Mouse (Mus musculus): ENCODE measurements around the gene Tceanc2. TPM values are rescaled to one million over a fixed set of nuclear protein-coding genes. Genes with fewer than 3 reads are reported as not detected.
"Not testable (repeated sequence)": the region's sequence is repeated elsewhere in the genome, so short reads cannot be mapped to it uniquely, and the experiment has no call there.

The Tceanc2 gene
- polyA plus RNA-seq, 1 experiment from 2014 or later = 18.7 TPM

- no peak overlapping the region for H3K27ac ChIP-seq (replicated peaks; ENCODE audit: low read depth, low read length)
- WGBS = 49% methylated on average over 8 of the region's 8 CpGs
- no peaks in the 10 kb centered on the region for H3K36me3 ChIP-seq (ENCODE audit: control insufficient read depth, insufficient read depth, low read length)
- H3K4me2 ChIP-seq (ENCODE audit: low read length) = no peak overlapping the region
- H3K4me1 ChIP-seq (ENCODE audit: control insufficient read depth, insufficient read depth, low read length) = 0 out of 2 replicates have a peak, but pooled peaks cover 3% of the 10 kb centered on the region
- H3K9me3 ChIP-seq (ENCODE audit: control insufficient read depth, low read length) = no peaks in the 10 kb centered on the region
- H3K9ac ChIP-seq (replicated peaks; ENCODE audit: low read length) = no peak overlapping the region
- H3K27me3 ChIP-seq (ENCODE audit: control insufficient read depth, insufficient read depth, low read length) = no peaks in the 10 kb centered on the region
- DNase-seq (no peak), ATAC-seq (ENCODE audit: low FRiP score, low TSS enrichment) (no peak)
- H3K4me3 ChIP-seq (replicated peaks; ENCODE audit: low read depth, low read length) = no peak overlapping the region
Observed at GRCm38 (mm10) chr4:107114278-107114677, 64.6 kb downstream of the Tceanc2 start.

GRCm38 (mm10) chr4:107109181-107109580 is 69.7 kb downstream of the Tceanc2 start:
- not testable (repeated sequence) for H3K27ac ChIP-seq (replicated peaks; ENCODE audit: low read depth, low read length); H3K9me3 ChIP-seq (ENCODE audit: control insufficient read depth, low read length); H3K9ac ChIP-seq (replicated peaks; ENCODE audit: low read length); H3K27me3 ChIP-seq (ENCODE audit: control insufficient read depth, insufficient read depth, low read length); ATAC-seq (ENCODE audit: low FRiP score, low TSS enrichment); H3K4me3 ChIP-seq (replicated peaks; ENCODE audit: low read depth, low read length); H3K36me3 ChIP-seq (ENCODE audit: control insufficient read depth, insufficient read depth, low read length); DNase-seq; H3K4me2 ChIP-seq (ENCODE audit: low read length)
- peaks cover 16% of the 10 kb centered on the region for H3K4me1 ChIP-seq (ENCODE audit: control insufficient read depth, insufficient read depth, low read length)
- 95% methylated on average over 6 of the region's 6 CpGs for WGBS

- H3K9me3 ChIP-seq (ENCODE audit: control insufficient read depth, low read length) = no peaks in the 10 kb centered on the region
- H3K4me3 ChIP-seq (replicated peaks; ENCODE audit: low read depth, low read length) = no peak overlapping the region
- H3K9ac ChIP-seq (replicated peaks; ENCODE audit: low read length) = no peak overlapping the region
- no peak overlapping the region for H3K4me2 ChIP-seq (ENCODE audit: low read length)
- no peaks in the 10 kb centered on the region for H3K27me3 ChIP-seq (ENCODE audit: control insufficient read depth, insufficient read depth, low read length)
- WGBS = 46% methylated on average over 13 of the region's 13 CpGs
- no peak for ATAC-seq (ENCODE audit: low FRiP score, low TSS enrichment)
- H3K4me1 ChIP-seq (ENCODE audit: control insufficient read depth, insufficient read depth, low read length) = peaks cover 13% of the 10 kb centered on the region
- 0 out of 2 replicates have a peak overlapping the region, but pooled peaks have one; percentile 32 for H3K27ac ChIP-seq (replicated peaks; ENCODE audit: low read depth, low read length)
- peak; percentile 35 for DNase-seq
- H3K36me3 ChIP-seq (ENCODE audit: control insufficient read depth, insufficient read depth, low read length) = no peaks in the 10 kb centered on the region
Observed at GRCm38 (mm10) chr4:107108291-107108731, 70.6 kb downstream of the Tceanc2 start.

GRCm38 (mm10) chr4:107106777-107107176 is 72.1 kb downstream of the Tceanc2 start:
- 92% methylated on average over 16 of the region's 16 CpGs for WGBS
- H3K9ac ChIP-seq (replicated peaks; ENCODE audit: low read length) = no peak overlapping the region
- peaks cover 13% of the 10 kb centered on the region for H3K4me1 ChIP-seq (ENCODE audit: control insufficient read depth, insufficient read depth, low read length)
- no peak overlapping the region for H3K27ac ChIP-seq (replicated peaks; ENCODE audit: low read depth, low read length)
- no peak for DNase-seq
- no peaks in the 10 kb centered on the region for H3K27me3 ChIP-seq (ENCODE audit: control insufficient read depth, insufficient read depth, low read length)
- no peaks in the 10 kb centered on the region for H3K9me3 ChIP-seq (ENCODE audit: control insufficient read depth, low read length)
- no peak for ATAC-seq (ENCODE audit: low FRiP score, low TSS enrichment)
- no peaks in the 10 kb centered on the region for H3K36me3 ChIP-seq (ENCODE audit: control insufficient read depth, insufficient read depth, low read length)
- H3K4me2 ChIP-seq (ENCODE audit: low read length) = no peak overlapping the region
- no peak overlapping the region for H3K4me3 ChIP-seq (replicated peaks; ENCODE audit: low read depth, low read length)

- Histone ChIP-seq H3K9ac (replicated peaks; ENCODE audit: low read length) (no peak overlapping the region), H3K4me2 (ENCODE audit: low read length) (no peak overlapping the region), H3K27me3 (ENCODE audit: control insufficient read depth, insufficient read depth, low read length) (no peaks in the 10 kb centered on the region), H3K4me1 (ENCODE audit: control insufficient read depth, insufficient read depth, low read length) (peaks cover 7% of the 10 kb centered on the region; the same call in 1 of the 2 replicates), H3K27ac (replicated peaks; ENCODE audit: low read depth, low read length) (no peak overlapping the region), H3K9me3 (ENCODE audit: control insufficient read depth, low read length) (no peaks in the 10 kb centered on the region), H3K4me3 (replicated peaks; ENCODE audit: low read depth, low read length) (no peak overlapping the region), H3K36me3 (ENCODE audit: control insufficient read depth, insufficient read depth, low read length) (no peaks in the 10 kb centered on the region)
- ATAC-seq (ENCODE audit: low FRiP score, low TSS enrichment) (no peak), DNase-seq (no peak)
- WGBS = 83% methylated on average over 8 of the region's 8 CpGs
Observed at GRCm38 (mm10) chr4:107102220-107102619, 76.7 kb downstream of the Tceanc2 start.

GRCm38 (mm10) chr4:107098791-107099525 is 80.0 kb downstream of the Tceanc2 start:
- no peak overlapping the region for H3K4me3 ChIP-seq (replicated peaks; ENCODE audit: low read depth, low read length)
- DNase-seq (no peak), ATAC-seq (ENCODE audit: low FRiP score, low TSS enrichment) (no peak)
- no peak overlapping the region for H3K4me2 ChIP-seq (ENCODE audit: low read length)
- no peak overlapping the region for H3K27ac ChIP-seq (replicated peaks; ENCODE audit: low read depth, low read length)
- H3K9ac ChIP-seq (replicated peaks; ENCODE audit: low read length) = no peak overlapping the region
- H3K36me3 ChIP-seq (ENCODE audit: control insufficient read depth, insufficient read depth, low read length) = no peaks in the 10 kb centered on the region
- H3K4me1 ChIP-seq (ENCODE audit: control insufficient read depth, insufficient read depth, low read length) = peaks cover 16% of the 10 kb centered on the region; the same call in 1 of the 2 replicates
- no peaks in the 10 kb centered on the region for H3K27me3 ChIP-seq (ENCODE audit: control insufficient read depth, insufficient read depth, low read length)
- 79% methylated on average over 17 of the region's 17 CpGs for WGBS
- no peaks in the 10 kb centered on the region for H3K9me3 ChIP-seq (ENCODE audit: control insufficient read depth, low read length)

- Histone ChIP-seq H3K4me3 (replicated peaks; ENCODE audit: low read depth, low read length) (no peak overlapping the region), H3K9me3 (ENCODE audit: control insufficient read depth, low read length) (no peaks in the 10 kb centered on the region), H3K4me2 (ENCODE audit: low read length) (no peak overlapping the region), H3K27ac (replicated peaks; ENCODE audit: low read depth, low read length) (no peak overlapping the region), H3K36me3 (ENCODE audit: control insufficient read depth, insufficient read depth, low read length) (no peaks in the 10 kb centered on the region), H3K4me1 (ENCODE audit: control insufficient read depth, insufficient read depth, low read length) (peaks cover 16% of the 10 kb centered on the region; the same call in 1 of the 2 replicates), H3K9ac (replicated peaks; ENCODE audit: low read length) (no peak overlapping the region), H3K27me3 (ENCODE audit: control insufficient read depth, insufficient read depth, low read length) (no peaks in the 10 kb centered on the region)
- 73% methylated on average over 10 of the region's 10 CpGs for WGBS
- no peak for DNase-seq
- no peak for ATAC-seq (ENCODE audit: low FRiP score, low TSS enrichment)
Observed at GRCm38 (mm10) chr4:107098375-107098774, 80.5 kb downstream of the Tceanc2 start.

- Histone ChIP-seq H3K9me3 (ENCODE audit: control insufficient read depth, low read length) (no peaks in the 10 kb centered on the region), H3K4me2 (ENCODE audit: low read length) (no peak overlapping the region), H3K36me3 (ENCODE audit: control insufficient read depth, insufficient read depth, low read length) (no peaks in the 10 kb centered on the region), H3K4me3 (replicated peaks; ENCODE audit: low read depth, low read length) (no peak overlapping the region), H3K4me1 (ENCODE audit: control insufficient read depth, insufficient read depth, low read length) (peaks cover 16% of the 10 kb centered on the region; the same call in 1 of the 2 replicates), H3K27ac (replicated peaks; ENCODE audit: low read depth, low read length) (no peak overlapping the region), H3K9ac (replicated peaks; ENCODE audit: low read length) (no peak overlapping the region), H3K27me3 (ENCODE audit: control insufficient read depth, insufficient read depth, low read length) (no peaks in the 10 kb centered on the region)
- 70% methylated on average over 15 of the region's 15 CpGs for WGBS
- ATAC-seq (ENCODE audit: low FRiP score, low TSS enrichment) (no peak), DNase-seq (no peak)
Observed at GRCm38 (mm10) chr4:107097871-107098270, 81.0 kb downstream of the Tceanc2 start.

- Histone ChIP-seq H3K27me3 (ENCODE audit: control insufficient read depth, insufficient read depth, low read length) (no peaks in the 10 kb centered on the region), H3K9me3 (ENCODE audit: control insufficient read depth, low read length) (no peaks in the 10 kb centered on the region), H3K9ac (replicated peaks; ENCODE audit: low read length) (no peak within 1 kb of the TSS), H3K36me3 (ENCODE audit: control insufficient read depth, insufficient read depth, low read length) (no peaks in the 10 kb centered on the region), H3K4me1 (ENCODE audit: control insufficient read depth, insufficient read depth, low read length) (peaks cover 16% of the 10 kb centered on the region; the same call in 1 of the 2 replicates), H3K4me2 (ENCODE audit: low read length) (no peak within 1 kb of the TSS), H3K27ac (replicated peaks; ENCODE audit: low read depth, low read length) (peak within 1 kb of the TSS; percentile 49; the same call in 1 of the 2 replicates), H3K4me3 (replicated peaks; ENCODE audit: low read depth, low read length) (no peak within 1 kb of the TSS)
- 23% methylated on average over 16 of the region's 16 CpGs for WGBS
- ATAC-seq (ENCODE audit: low FRiP score, low TSS enrichment) (no peak), DNase-seq (peak; percentile 57)
Observed at GRCm38 (mm10) chr4:107096841-107097373, 82.0 kb downstream of the Tceanc2 start, which contains the start of gene Cdcp2. Gene Cdcp2, plus strand, starts transcription at chr4:107096891.
